Mouse (Mus musculus) midbrain, embryonic 14.5 days (tissue): ENCODE measurements at regions not wholly inside any gene's neighbourhood (a gene's known extent, or its start where the extent isn't known, plus 50 kb on each side); places are given as distances from the start of the nearest gene placed in this dataset.
A peak's percentile ranks its signal among the peaks of the same experiment; 100 is the strongest.

Source experiments
- ATAC-seq: fragments of 200-750 bp; cut with Nextera tagmentation; 2 replicates; pipeline ENCODE4 v1.8.0; 2017; ENCODE audit warnings: moderate number of reproducible peaks, moderate library complexity; ENCODE audit not compliant: low FRiP score, low TSS enrichment
- DNase-seq: peaks from one replicate; pipeline ENCODE4 v3.0.0-alpha.2; 2015
- H3K27ac ChIP-seq: fragments of 300-500 bp; sonication (generic); replicated peaks from 2 replicates; pipeline ENCODE4 v1.5.1; 2014; ENCODE audit warnings: mild to moderate bottlenecking, low read depth, low read length, moderate library complexity
- H3K27me3 ChIP-seq: fragments of 300-500 bp; sonication (generic); 2 replicates; pipeline ENCODE4 v1.6.1; 2014; ENCODE audit warnings: low read length, control low read depth, mixed read lengths; ENCODE audit not compliant: control insufficient read depth, insufficient read depth
- H3K36me3 ChIP-seq: fragments of 300-500 bp; sonication (generic); 2 replicates; pipeline ENCODE4 v1.6.1; 2014; ENCODE audit warnings: low read length, control low read depth; ENCODE audit not compliant: control insufficient read depth, insufficient read depth
- H3K4me1 ChIP-seq: fragments of 300-500 bp; sonication (generic); 2 replicates; pipeline ENCODE4 v1.6.1; 2014; ENCODE audit warnings: mild to moderate bottlenecking, antibody characterized with exemption, low read length, control low read depth; ENCODE audit not compliant: control insufficient read depth, insufficient read depth
- H3K4me2 ChIP-seq: fragments of 300-500 bp; sonication (generic); 2 replicates; pipeline ENCODE4 v1.6.1; 2014; ENCODE audit warnings: mild to moderate bottlenecking, low read length, moderate library complexity
- H3K4me3 ChIP-seq: fragments of 300-500 bp; sonication (generic); replicated peaks from 2 replicates; pipeline ENCODE4 v1.5.1; 2014; ENCODE audit warnings: low read depth, low read length
- H3K9ac ChIP-seq: fragments of 300-500 bp; sonication (generic); replicated peaks from 2 replicates; pipeline ENCODE4 v1.6.1; 2014; ENCODE audit warnings: mild to moderate bottlenecking, low read length, moderate library complexity
- H3K9me3 ChIP-seq: fragments of 300-500 bp; sonication (generic); 2 replicates; pipeline ENCODE4 v1.6.1; 2016; ENCODE audit warnings: low read length, control low read depth, mixed read lengths; ENCODE audit not compliant: control insufficient read depth
- WGBS: fragments of 180-500 bp; shearing (Covaris S2); extraction: QIAGEN DNeasy Blood & Tissue Kit; methylation state at CpG from one replicate; pipeline ENCODE4 v1.1.7; 2014; 5-methylcytosine and 5-hydroxymethylcytosine counted together

GRCm38 (mm10) chr12:7382455-7382854, 595.0 kb upstream of the Apob start:
- H3K4me2 ChIP-seq = no peak overlapping the region
- H3K9me3 ChIP-seq = peaks cover 4% of the 10 kb centered on the region; the same call in 1 of the 2 replicates
- no peak overlapping the region for H3K27ac ChIP-seq
- no peaks in the 10 kb centered on the region for H3K4me1 ChIP-seq
- DNase-seq (no peak), ATAC-seq (no peak)
- no peaks in the 10 kb centered on the region for H3K27me3 ChIP-seq
- WGBS = 95% methylated on average over 1 of the region's 1 CpGs
- no peak overlapping the region for H3K4me3 ChIP-seq
- H3K9ac ChIP-seq = no peak overlapping the region
- no peaks in the 10 kb centered on the region for H3K36me3 ChIP-seq

GRCm38 (mm10) chr12:7403800-7404199, 573.6 kb upstream of the Apob start:
- WGBS = 58% methylated on average over 4 of the region's 4 CpGs
- Histone ChIP-seq H3K27ac (no peak overlapping the region), H3K9ac (no peak overlapping the region), H3K9me3 (no peaks in the 10 kb centered on the region), H3K4me2 (no peak overlapping the region), H3K27me3 (no peaks in the 10 kb centered on the region), H3K4me1 (no peaks in the 10 kb centered on the region), H3K36me3 (no peaks in the 10 kb centered on the region), H3K4me3 (no peak overlapping the region)
- ATAC-seq (peak; percentile 55; the same call in 1 of the 2 replicates), DNase-seq (peak; percentile 68)

- no peaks in the 10 kb centered on the region for H3K36me3 ChIP-seq
- H3K4me3 ChIP-seq = no peak overlapping the region
- no peak overlapping the region for H3K4me2 ChIP-seq
- 89% methylated on average over 4 of the region's 4 CpGs for WGBS
- H3K9ac ChIP-seq = no peak overlapping the region
- ATAC-seq (no peak), DNase-seq (peak; percentile 42)
- no peaks in the 10 kb centered on the region for H3K4me1 ChIP-seq
- H3K9me3 ChIP-seq = no peaks in the 10 kb centered on the region
- no peaks in the 10 kb centered on the region for H3K27me3 ChIP-seq
- no peak overlapping the region for H3K27ac ChIP-seq
Observed at GRCm38 (mm10) chr12:7411810-7412209, 565.6 kb upstream of the Apob start.

GRCm38 (mm10) chr12:7420276-7420675, 557.2 kb upstream of the Apob start:
- Histone ChIP-seq H3K27me3 (no peaks in the 10 kb centered on the region), H3K36me3 (no peaks in the 10 kb centered on the region), H3K9me3 (no peaks in the 10 kb centered on the region), H3K27ac (no peak overlapping the region), H3K4me3 (no peak overlapping the region), H3K4me1 (no peaks in the 10 kb centered on the region), H3K9ac (no peak overlapping the region), H3K4me2 (no peak overlapping the region)
- ATAC-seq (no peak), DNase-seq (peak; percentile 6)
- WGBS = 27% methylated on average over 1 of the region's 2 CpGs

GRCm38 (mm10) chr12:7421826-7422540, 555.5 kb upstream of the Apob start:
- Histone ChIP-seq H3K27ac (no peak overlapping the region), H3K9me3 (no peaks in the 10 kb centered on the region), H3K4me3 (no peak overlapping the region), H3K4me2 (no peak overlapping the region), H3K4me1 (no peaks in the 10 kb centered on the region), H3K36me3 (no peaks in the 10 kb centered on the region), H3K27me3 (no peaks in the 10 kb centered on the region), H3K9ac (no peak overlapping the region)
- DNase-seq (no peak), ATAC-seq (no peak)
- 71% methylated on average over 2 of the region's 2 CpGs for WGBS

GRCm38 (mm10) chr12:7430981-7431380, 546.5 kb upstream of the Apob start:
- H3K4me3 ChIP-seq = no peak overlapping the region
- no peak overlapping the region for H3K27ac ChIP-seq
- H3K36me3 ChIP-seq = no peaks in the 10 kb centered on the region
- no peaks in the 10 kb centered on the region for H3K27me3 ChIP-seq
- H3K4me2 ChIP-seq = no peak overlapping the region
- ATAC-seq = no peak
- WGBS = 78% methylated on average over 4 of the region's 4 CpGs
- DNase-seq = no peak
- no peaks in the 10 kb centered on the region for H3K9me3 ChIP-seq
- no peak overlapping the region for H3K9ac ChIP-seq
- H3K4me1 ChIP-seq = no peaks in the 10 kb centered on the region

GRCm38 (mm10) chr12:7445238-7445637, 532.2 kb upstream of the Apob start:
- 95% methylated on average over 2 of the region's 2 CpGs for WGBS
- DNase-seq (no peak), ATAC-seq (no peak)
- H3K9me3 ChIP-seq = no peaks in the 10 kb centered on the region
- no peak overlapping the region for H3K27ac ChIP-seq
- no peaks in the 10 kb centered on the region for H3K4me1 ChIP-seq
- H3K9ac ChIP-seq = no peak overlapping the region
- H3K36me3 ChIP-seq = no peaks in the 10 kb centered on the region
- no peaks in the 10 kb centered on the region for H3K27me3 ChIP-seq
- H3K4me3 ChIP-seq = no peak overlapping the region
- H3K4me2 ChIP-seq = no peak overlapping the region

- H3K27ac ChIP-seq = no peak overlapping the region
- H3K36me3 ChIP-seq = no peaks in the 10 kb centered on the region
Observed at GRCm38 (mm10) chr12:7450506-7450905, 526.9 kb upstream of the Apob start.

GRCm38 (mm10) chr12:7457036-7457435, 520.4 kb upstream of the Apob start:
- H3K9me3 ChIP-seq = no peaks in the 10 kb centered on the region
- DNase-seq = no peak
- 85% methylated on average over 5 of the region's 5 CpGs for WGBS

More at GRCm38 (mm10) chr12:7450506-7450905, 526.9 kb upstream of the Apob start:
- H3K4me1 ChIP-seq = no peaks in the 10 kb centered on the region
- no peak overlapping the region for H3K9ac ChIP-seq
- ATAC-seq (no peak), DNase-seq (no peak)
- no peaks in the 10 kb centered on the region for H3K9me3 ChIP-seq
- no peak overlapping the region for H3K4me2 ChIP-seq
- no peaks in the 10 kb centered on the region for H3K27me3 ChIP-seq
- H3K4me3 ChIP-seq = no peak overlapping the region
- WGBS = 65% methylated on average over 2 of the region's 2 CpGs

More at GRCm38 (mm10) chr12:7457036-7457435, 520.4 kb upstream of the Apob start:
- no peaks in the 10 kb centered on the region for H3K36me3 ChIP-seq
- ATAC-seq = no peak
- no peaks in the 10 kb centered on the region for H3K27me3 ChIP-seq
- no peak overlapping the region for H3K27ac ChIP-seq
- no peaks in the 10 kb centered on the region for H3K4me1 ChIP-seq
- no peak overlapping the region for H3K9ac ChIP-seq
- no peak overlapping the region for H3K4me3 ChIP-seq
- H3K4me2 ChIP-seq = no peak overlapping the region
